Mouse (Mus musculus): ENCODE data around the gene Celf2.
"Not testable (repeated sequence)": the region's sequence is repeated elsewhere in the genome, so short reads cannot be mapped to it uniquely, and the experiment has no call there.

Gene Celf2

DNA sequence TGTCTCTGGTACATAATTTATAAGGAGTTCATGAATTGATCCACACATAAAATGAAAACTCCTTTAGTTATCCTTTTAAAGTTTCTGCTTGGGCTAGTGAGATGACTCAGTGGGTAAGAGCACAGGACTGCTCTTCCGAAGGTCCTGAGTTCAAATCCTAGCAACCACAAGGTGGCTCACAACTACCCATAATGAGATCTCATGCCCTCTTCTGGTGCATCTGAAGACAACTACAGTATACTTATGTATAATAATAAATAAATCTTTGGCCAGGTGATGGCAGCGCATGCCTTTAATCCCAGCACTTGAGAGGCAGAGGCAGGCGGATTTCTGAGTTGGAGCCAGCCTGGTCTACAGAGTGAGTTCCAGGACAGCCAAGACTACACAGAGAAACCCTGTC lies 934.0 kb downstream of the Celf2 start:
- not testable (repeated sequence) for DNase-seq

GRCm38 (mm10) chr2:6573640-6574039 lies 935.7 kb downstream of the Celf2 start:
- no peak for DNase-seq

- no peak for DNase-seq
Measured at GRCm38 (mm10) chr2:6572976-6573375, 936.4 kb downstream of the Celf2 start.

GRCm38 (mm10) chr2:6569040-6569542 lies 940.3 kb downstream of the Celf2 start:
- DNase-seq = no peak

- no peak for DNase-seq
Measured at GRCm38 (mm10) chr2:6565175-6565574, 944.2 kb downstream of the Celf2 start.

DNA sequence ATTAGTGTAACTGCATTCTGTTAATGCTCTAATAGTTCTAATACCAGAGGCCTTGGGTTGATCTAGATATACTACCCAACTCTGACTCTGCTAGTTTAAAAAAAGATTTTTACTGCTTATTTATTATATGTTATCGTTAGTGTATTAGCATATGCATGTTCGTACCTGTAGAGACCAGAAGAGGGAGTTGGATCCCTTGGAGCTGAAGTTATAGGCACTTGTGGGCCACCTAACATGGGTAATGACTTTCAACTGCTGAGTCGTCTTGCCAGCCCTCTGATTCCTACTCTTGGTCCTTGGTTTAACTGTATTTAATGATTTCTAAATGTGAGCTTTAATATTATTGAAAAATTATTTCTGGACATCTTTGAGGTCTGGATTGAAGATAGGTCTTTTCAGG lies 948.0 kb downstream of the Celf2 start:
- no peak for DNase-seq

DNA sequence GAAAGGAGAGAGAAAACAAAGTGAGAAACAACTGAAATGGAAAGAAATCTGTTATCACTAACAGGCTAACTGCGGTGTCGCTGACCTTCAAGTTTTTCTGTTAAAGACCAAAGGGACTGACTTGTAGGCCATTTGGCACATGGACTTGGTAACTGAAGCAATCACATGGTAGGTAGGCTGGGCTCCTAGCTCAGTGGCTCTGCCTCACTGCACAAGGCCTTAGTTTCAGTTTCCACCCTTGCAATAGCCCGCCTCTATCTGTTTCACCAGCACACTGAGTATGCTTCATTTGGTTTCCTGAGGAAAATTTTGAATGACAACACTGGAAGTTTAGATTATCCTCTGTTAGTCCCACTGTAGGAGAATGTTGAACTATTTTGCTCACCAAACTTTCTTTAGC lies 948.6 kb downstream of the Celf2 start:
- DNase-seq = no peak

- no peak for DNase-seq
Measured at GRCm38 (mm10) chr2:6559581-6559980, 949.8 kb downstream of the Celf2 start.

GRCm38 (mm10) chr2:6558303-6559254 lies 950.8 kb downstream of the Celf2 start:
- DNase-seq = no peak

DNA sequence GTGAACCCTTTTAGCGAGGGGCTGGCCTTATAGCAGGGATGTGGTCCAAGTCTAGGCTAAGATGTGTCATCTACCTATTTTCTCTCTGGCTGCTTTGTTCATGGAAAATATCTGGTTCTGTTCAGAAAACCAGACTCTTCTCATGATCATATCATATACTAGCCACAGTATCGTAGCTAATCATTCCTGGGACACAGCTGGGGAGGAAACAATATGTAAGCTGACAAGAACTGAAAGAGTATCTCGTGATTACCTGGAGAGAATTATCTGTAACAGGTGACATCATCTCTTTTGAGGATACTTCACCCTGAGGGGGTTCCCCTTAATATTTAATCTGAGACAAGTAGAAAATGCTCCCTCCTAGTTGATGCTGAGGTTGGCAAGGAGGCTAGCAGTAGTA lies 951.6 kb downstream of the Celf2 start:
- no peak for DNase-seq

DNA sequence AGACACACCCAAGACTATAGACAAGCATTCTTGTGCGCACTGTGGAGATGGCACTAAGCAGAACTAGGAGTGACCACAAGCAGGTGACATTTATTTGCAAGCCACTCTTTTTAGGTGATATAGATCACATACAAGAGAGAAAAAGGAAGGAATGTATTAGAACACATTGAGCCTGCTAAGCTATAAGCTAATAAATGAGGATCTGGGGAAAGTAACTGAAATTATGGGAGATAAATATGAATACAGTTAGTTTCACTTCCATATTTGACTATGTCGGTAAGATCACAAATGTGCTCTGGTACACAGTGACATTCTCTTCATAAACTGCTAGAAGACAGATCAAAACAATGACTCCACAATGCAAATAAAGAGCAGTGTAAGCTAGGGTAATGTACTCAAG lies 952.5 kb downstream of the Celf2 start:
- DNase-seq = no peak

- DNase-seq = no peak
Measured at GRCm38 (mm10) chr2:6553656-6554055, 955.7 kb downstream of the Celf2 start.

- DNase-seq = no peak
Measured at GRCm38 (mm10) chr2:6549251-6549650, 960.1 kb downstream of the Celf2 start.

GRCm38 (mm10) chr2:6547139-6547664 lies 962.2 kb downstream of the Celf2 start:
- no peak for DNase-seq

DNA sequence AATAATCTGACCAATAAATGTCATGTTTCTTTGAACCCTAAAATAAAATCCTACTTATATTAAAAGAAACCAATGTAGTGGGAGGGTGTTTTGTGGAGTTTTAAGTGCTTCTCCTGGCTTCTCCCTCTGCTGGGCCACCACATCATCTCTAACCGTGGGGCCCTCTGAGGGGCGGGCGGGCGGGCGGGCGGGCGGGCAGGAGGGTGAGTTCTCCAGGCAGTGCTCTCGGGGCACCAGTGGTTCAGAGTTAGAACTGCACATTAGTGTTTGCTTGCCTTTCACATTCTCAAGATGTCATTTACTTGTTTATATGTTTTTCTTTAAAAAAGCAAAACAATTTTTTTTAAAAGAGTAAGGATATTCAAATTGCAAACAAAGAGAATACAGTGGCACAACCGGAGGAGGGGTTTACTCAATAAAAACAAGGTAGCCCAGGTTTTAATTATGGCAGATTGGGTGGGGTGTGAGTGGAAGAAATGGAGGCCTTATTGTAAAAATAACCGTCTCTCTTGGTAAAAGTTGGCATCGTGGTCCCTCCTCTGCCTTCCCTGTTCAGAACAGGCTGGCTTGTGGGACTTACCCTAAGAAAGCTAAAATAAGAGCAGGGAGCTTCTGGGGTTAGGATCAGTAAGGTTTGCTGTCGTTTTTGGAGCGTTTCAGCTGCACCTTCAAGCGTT lies 962.8 kb downstream of the Celf2 start:
- DNase-seq = no peak

DNA sequence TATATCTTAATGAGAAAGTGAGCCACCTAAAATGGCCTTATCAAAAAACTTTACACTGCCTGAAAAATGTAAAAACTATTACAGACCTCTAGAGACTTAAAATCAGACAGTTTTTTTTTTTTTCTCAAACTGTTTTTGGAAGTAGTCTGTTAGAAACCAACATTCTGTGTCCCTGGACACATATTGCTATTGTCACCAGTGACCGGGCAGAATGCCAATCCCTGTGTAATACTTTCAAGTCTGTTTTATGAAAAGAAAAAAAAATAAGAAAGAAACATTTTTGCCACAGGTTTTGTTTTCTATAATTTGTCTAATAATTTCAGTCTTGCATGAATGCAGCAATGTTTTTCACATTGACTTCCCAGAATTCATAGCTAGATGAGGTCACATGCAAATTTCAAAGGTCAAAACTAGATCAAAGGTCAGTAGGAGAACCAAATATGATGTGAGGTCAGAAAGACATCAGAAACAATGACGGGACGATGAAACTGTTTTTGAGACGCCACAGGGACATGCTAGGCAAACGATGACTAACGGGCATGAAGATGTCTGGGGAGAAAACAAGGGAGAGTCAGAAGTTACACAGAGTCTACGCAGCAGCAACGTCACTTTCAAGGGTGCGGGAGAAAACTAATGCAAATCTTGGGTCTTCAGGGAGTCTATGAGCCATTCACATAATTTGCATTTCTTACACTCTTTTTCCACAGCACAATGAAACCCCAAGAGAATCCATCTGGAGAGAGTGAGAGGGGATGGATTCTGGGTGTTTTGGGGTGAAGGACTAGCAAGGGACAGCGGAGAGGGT lies 964.0 kb downstream of the Celf2 start:
- no peak for DNase-seq

- peak; percentile 2 for DNase-seq
Measured at GRCm38 (mm10) chr2:6543650-6544049, 965.7 kb downstream of the Celf2 start.

- DNase-seq = peak; percentile 3
Measured at GRCm38 (mm10) chr2:6542556-6543180, 966.7 kb downstream of the Celf2 start.

DNA sequence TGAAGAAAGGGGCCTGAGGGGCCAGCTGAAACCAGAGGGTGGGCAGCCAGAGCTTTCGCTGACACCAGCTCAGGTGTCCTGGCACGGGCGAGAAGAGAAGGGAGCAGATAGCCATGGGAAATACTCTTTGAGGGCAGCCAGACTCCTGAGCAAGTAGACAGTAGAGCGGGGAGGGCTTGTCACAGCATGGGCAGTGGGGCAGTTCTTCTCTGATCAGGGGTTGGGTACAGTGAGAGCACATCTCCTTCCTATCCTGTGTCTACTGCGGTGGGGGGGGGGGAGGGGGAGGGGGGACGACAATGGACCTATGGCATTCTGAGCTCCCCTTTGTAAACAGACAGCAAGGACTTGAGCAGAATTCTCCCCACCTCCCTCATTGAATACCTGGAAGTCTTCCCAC lies 968.5 kb downstream of the Celf2 start:
- DNase-seq = no peak

DNA sequence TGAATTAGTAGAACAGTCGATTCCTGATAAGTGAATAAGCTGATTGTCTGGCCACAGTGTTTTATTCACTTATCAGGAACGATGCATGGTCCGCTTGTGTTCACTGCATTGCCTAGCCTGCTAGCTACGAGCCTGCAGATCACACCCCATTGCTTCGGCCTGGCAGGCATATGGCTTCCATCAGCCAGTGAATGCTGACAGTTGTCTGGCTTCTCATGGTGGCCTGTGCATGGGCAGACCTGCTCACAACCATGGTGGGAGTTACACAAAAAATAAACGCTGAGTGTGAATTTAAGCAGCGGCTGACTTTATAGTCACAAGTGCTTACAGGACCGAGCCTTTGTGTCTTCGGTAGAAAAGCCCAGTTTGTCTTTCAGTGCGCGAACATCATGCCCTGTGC lies 969.3 kb downstream of the Celf2 start:
- DNase-seq = no peak

DNA sequence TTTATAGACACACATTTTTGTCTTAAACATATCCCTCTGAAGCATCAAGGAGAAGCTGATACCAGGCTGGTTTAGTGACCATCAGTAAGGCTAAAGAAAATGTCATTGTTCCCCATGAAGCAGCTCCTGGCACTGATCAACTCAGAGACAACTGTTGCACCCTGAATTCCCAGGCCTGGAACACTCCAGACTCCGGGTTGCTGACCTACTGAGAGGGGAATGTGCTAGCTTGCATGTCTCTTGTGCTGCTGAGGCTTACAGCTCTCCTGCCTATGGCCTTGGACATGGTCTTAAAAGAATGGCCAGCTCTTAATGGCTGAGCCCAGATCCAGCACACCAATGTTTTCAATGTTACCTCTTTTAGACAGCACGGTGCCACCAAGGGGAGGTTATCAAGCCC lies 970.9 kb downstream of the Celf2 start:
- peak; percentile 3 for DNase-seq

DNA sequence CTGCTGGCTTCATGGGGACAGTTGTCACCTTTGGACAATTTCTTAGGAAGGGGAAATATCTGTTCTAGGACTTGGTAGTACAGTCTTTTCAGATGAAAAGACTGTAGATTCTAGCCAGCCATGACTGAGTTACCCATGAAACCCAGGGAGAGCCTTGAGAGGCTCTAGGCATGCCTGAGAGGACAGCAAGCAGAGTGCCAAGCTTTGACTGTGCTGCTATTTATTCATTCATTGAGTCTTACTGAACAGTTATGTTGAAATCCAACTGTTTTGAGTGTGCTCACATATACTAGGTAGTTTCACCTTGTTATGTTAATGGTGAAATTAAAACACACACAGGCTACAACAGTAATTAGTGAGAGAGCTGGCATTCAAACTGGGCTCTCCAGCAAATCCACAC lies 971.3 kb downstream of the Celf2 start:
- peak; percentile 2 for DNase-seq

All from right cerebral cortex, postnatal 25 days (tissue).